Mouse (Mus musculus): ENCODE measurements around the gene Erich3. TPM values are rescaled to one million over a fixed set of nuclear protein-coding genes. Genes with fewer than 3 reads are reported as not detected.

Gene Erich3
- total and polyA plus RNA-seq, 3 experiments, result not detected

GRCm38 (mm10) chr3:154647443-154647780, 16.2 kb upstream of the Erich3 start:
- Histone ChIP-seq H3K79me2 (ENCODE audit: control insufficient read depth, insufficient read depth, low read length, poor library complexity) (no peaks in the 10 kb centered on the region), H3K36me3 (ENCODE audit: control insufficient read depth in 1 of 2, insufficient read depth in 2 of 2, low read length in 2 of 2) (no peaks in the 10 kb centered on the region), H3K27me3 (ENCODE audit: control insufficient read depth in 1 of 2, insufficient read depth in 2 of 2, low read length in 2 of 2) (no peaks in the 10 kb centered on the region), H3K4me3 (ENCODE audit: control insufficient read depth in 1 of 2, insufficient read depth in 1 of 2, low read depth in 2 of 2, low read length in 2 of 2) (no peak overlapping the region), H3K4me1 (ENCODE audit: control insufficient read depth in 1 of 2, insufficient read depth in 2 of 2, low read length in 2 of 2) (no peaks in the 10 kb centered on the region), H3K9me3 (replicated peaks; ENCODE audit: insufficient read depth, low read length) (no peaks in the 10 kb centered on the region), H3K27ac (ENCODE audit: control insufficient read depth, low read depth, low read length) (no peak overlapping the region), H3K9ac (ENCODE audit: control insufficient read depth, low read depth, low read length, poor library complexity, severe bottlenecking) (no peak overlapping the region)
- no peak for TF ChIP-seq POLR2AphosphoS2 (IDR thresholded peaks at IDR 0.05; ENCODE audit: low read length)
- TF ChIP-seq NELFE (IDR thresholded peaks at IDR 0.05; ENCODE audit: low read depth, low read length), result no peak
- TF ChIP-seq MYB (IDR thresholded peaks at IDR 0.05; ENCODE audit: low read depth, low read length), result no peak
- TF ChIP-seq POLR2AphosphoS5 (IDR thresholded peaks at IDR 0.05; ENCODE audit: borderline replicate concordance, low read depth, low read length), result no peak
- no peak for TF ChIP-seq ZC3H11A (IDR thresholded peaks at IDR 0.05; ENCODE audit: low read depth, low read length)
- no peak for TF ChIP-seq ZNF384 (IDR thresholded peaks at IDR 0.05; ENCODE audit: low read depth, low read length)
- TF ChIP-seq POLR2A (IDR thresholded peaks at IDR 0.05; ENCODE audit: control insufficient read depth in 1 of 2, insufficient read depth in 1 of 2, low read depth in 1 of 2, low read length in 2 of 2, poor library complexity in 1 of 2), result no peak
- DNase-seq (ENCODE audit: low read depth, low spot score), result no peak

DNA sequence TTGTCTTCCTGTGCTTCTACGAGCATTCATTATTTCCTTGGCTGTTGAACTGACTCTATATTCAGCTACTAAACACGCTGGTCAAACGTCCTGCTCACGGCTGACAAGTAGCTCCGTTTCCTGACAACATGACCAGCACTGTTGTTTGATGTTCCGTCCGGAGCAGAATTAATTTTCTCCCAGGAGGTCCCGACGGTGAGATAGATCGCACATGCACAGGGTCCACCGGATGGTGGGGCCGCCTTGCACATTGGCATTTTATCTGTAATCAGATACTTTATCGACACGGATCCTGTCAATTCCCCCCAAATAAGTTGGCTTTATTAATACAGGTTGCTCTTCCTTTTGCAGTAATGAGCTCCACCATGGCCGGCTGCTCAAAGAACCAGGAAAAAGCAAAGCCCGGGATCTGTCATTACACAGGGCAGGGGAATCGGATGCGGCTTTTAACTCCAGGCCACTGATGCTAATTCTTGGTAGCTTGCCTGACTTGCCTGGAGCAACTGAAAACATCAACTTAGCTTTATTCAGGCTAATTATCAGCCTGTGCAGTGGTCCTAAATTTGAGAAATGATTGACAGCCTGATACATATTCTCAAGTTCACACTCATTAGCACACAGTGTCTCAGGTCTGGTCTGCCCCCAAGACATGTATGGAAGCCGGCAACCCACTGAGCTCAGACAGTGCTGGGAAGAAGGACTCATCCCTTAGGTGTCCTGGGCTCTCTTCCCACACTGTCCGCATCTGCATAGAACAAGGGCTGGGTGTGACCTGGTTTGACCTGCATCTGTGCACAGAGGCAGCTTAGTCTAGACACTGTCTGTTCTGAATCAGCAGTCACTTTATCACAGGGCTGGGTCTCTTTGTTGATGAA, 14.0 kb upstream of the Erich3 start:
- no peak for DNase-seq (ENCODE audit: low read depth, low spot score)
- Histone ChIP-seq H3K79me2 (ENCODE audit: control insufficient read depth, insufficient read depth, low read length, poor library complexity) (no peaks in the 10 kb centered on the region), H3K4me3 (ENCODE audit: control insufficient read depth in 1 of 2, insufficient read depth in 1 of 2, low read depth in 2 of 2, low read length in 2 of 2) (no peak overlapping the region), H3K9me3 (replicated peaks; ENCODE audit: insufficient read depth, low read length) (no peaks in the 10 kb centered on the region), H3K27ac (ENCODE audit: control insufficient read depth, low read depth, low read length) (no peak overlapping the region), H3K9ac (ENCODE audit: control insufficient read depth, low read depth, low read length, poor library complexity, severe bottlenecking) (no peak overlapping the region), H3K27me3 (ENCODE audit: control insufficient read depth in 1 of 2, insufficient read depth in 2 of 2, low read length in 2 of 2) (no peaks in the 10 kb centered on the region), H3K36me3 (ENCODE audit: control insufficient read depth in 1 of 2, insufficient read depth in 2 of 2, low read length in 2 of 2) (no peaks in the 10 kb centered on the region), H3K4me1 (ENCODE audit: control insufficient read depth in 1 of 2, insufficient read depth in 2 of 2, low read length in 2 of 2) (no peaks in the 10 kb centered on the region)
- no peak for TF ChIP-seq POLR2AphosphoS2 (IDR thresholded peaks at IDR 0.05; ENCODE audit: low read length)
- no peak for TF ChIP-seq RAD21 (IDR thresholded peaks at IDR 0.05; ENCODE audit: low read depth, low read length)
- no peak for TF ChIP-seq SMC3 (IDR thresholded peaks at IDR 0.05; ENCODE audit: low read depth, low read length)
- no peak for TF ChIP-seq MXI1 (IDR thresholded peaks at IDR 0.05; ENCODE audit: low read depth, low read length)
- no peak for TF ChIP-seq HCFC1 (IDR thresholded peaks at IDR 0.05; ENCODE audit: low read depth, low read length)
- TF ChIP-seq KAT2A (conservative IDR thresholded peaks at IDR 0.05; ENCODE audit: low read depth, low read length), result no peak
- no peak for TF ChIP-seq TCF12 (IDR thresholded peaks at IDR 0.05; ENCODE audit: low read depth, low read length)
- no peak for TF ChIP-seq ELF1 (IDR thresholded peaks at IDR 0.05; ENCODE audit: low read depth, low read length)
- no peak for TF ChIP-seq MEF2A (IDR thresholded peaks at IDR 0.05; ENCODE audit: extremely low read depth, insufficient replicate concordance, low read depth, low read length, poor library complexity, severe bottlenecking)
- TF ChIP-seq UBTF (IDR thresholded peaks at IDR 0.05; ENCODE audit: borderline replicate concordance, insufficient read depth, low read depth, low read length), result no peak
- no peak for TF ChIP-seq MYB (IDR thresholded peaks at IDR 0.05; ENCODE audit: low read depth, low read length)
- no peak for TF ChIP-seq MAFK (IDR thresholded peaks at IDR 0.05; ENCODE audit: borderline replicate concordance, low read depth, low read length)

Measured in MEL (cell line).